Mouse (Mus musculus): ENCODE results near the gene Zscan29.

The Zscan29 gene

GRCm38 (mm10) chr2:121170980-121171742 is at the start of gene Zscan29:
Gene Zscan29 (minus strand): TSS chr2:121171125.
- Histone ChIP-seq H3K36me3 (ENCODE audit: insufficient read depth, low read length) (peaks cover 42% of the 10 kb centered on the region), H3K9me3 (ENCODE audit: low read length) (no peaks in the 10 kb centered on the region), H3K27me3 (ENCODE audit: insufficient read depth, low read length) (peaks cover 16% of the 10 kb centered on the region), H3K4me1 (replicated peaks; ENCODE audit: low read depth, low read length) (peaks cover 18% of the 10 kb centered on the region), H3K4me3 (replicated peaks; ENCODE audit: low read length) (peak within 1 kb of the TSS; percentile 95)
- TF ChIP-seq POU5F1 (IDR thresholded peaks at IDR 0.05; ENCODE audit: borderline replicate concordance, low read length) = no peak

DNA sequence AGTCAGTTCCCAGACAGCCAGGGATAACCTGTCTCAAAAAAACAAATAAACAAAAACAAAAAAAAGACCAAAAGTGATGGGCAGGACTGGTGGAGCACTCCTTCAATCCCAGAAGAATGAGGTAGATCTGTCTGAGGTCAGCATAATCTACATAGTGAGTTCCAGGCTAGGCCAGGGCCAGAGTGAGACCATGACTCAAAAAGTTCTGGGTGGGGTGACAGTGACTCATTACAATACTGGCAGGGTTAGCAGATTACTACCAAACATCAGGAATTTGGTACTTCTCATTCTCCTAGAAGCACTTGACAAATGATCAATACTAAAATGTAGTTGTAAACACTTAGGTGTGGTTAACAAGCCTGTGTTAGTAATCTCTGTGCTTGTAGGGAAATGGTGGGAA is 49.1 kb upstream of the Zscan29 start:
- TF ChIP-seq POU5F1 (IDR thresholded peaks at IDR 0.05; ENCODE audit: borderline replicate concordance, low read length) = no peak
- no peak for TF ChIP-seq NANOG (IDR thresholded peaks at IDR 0.05; ENCODE audit: borderline replicate concordance, low read length)
- TF ChIP-seq CTCF (conservative IDR thresholded peaks at IDR 0.05; ENCODE audit: low read length) = no peak
- H3K9me3 ChIP-seq (ENCODE audit: low read length) = no peaks in the 10 kb centered on the region
- H3K36me3 ChIP-seq (ENCODE audit: insufficient read depth, low read length) = peaks cover 69% of the 10 kb centered on the region
- H3K27me3 ChIP-seq (ENCODE audit: insufficient read depth, low read length) = no peaks in the 10 kb centered on the region
- H3K4me1 ChIP-seq (replicated peaks; ENCODE audit: low read depth, low read length) = peaks cover 42% of the 10 kb centered on the region
- no peak overlapping the region for H3K4me3 ChIP-seq (replicated peaks; ENCODE audit: low read length)

DNA sequence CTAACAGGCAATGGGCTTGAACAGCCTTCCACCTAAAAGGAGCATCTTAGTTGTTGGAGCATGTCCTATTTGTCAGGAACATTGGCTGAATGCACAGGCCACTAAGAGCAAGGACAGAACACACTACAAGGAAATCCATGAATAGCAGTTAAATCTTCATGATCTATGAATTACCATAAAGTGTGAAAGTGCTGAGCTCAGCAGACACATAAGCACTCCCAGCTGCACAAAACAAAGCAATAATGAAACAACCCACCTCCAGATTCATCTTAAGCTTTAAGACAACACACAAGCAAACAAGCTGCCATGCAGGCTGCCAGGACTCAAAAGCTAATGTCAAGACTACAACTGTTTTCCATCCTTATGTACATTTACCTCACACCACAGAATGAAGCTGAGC is 48.3 kb upstream of the Zscan29 start:
- TF ChIP-seq POU5F1 (IDR thresholded peaks at IDR 0.05; ENCODE audit: borderline replicate concordance, low read length) (no peak), NANOG (IDR thresholded peaks at IDR 0.05; ENCODE audit: borderline replicate concordance, low read length) (no peak), CTCF (conservative IDR thresholded peaks at IDR 0.05; ENCODE audit: low read length) (no peak)

GRCm38 (mm10) chr2:121214491-121214890 is 43.6 kb upstream of the Zscan29 start:
- Histone ChIP-seq H3K4me1 (replicated peaks; ENCODE audit: low read depth, low read length) (peaks cover 27% of the 10 kb centered on the region), H3K9me3 (ENCODE audit: low read length) (no peaks in the 10 kb centered on the region)
- TF ChIP-seq POU5F1 (IDR thresholded peaks at IDR 0.05; ENCODE audit: borderline replicate concordance, low read length) (no peak), NANOG (IDR thresholded peaks at IDR 0.05; ENCODE audit: borderline replicate concordance, low read length) (no peak), CTCF (conservative IDR thresholded peaks at IDR 0.05; ENCODE audit: low read length) (no peak)

More for the DNA sequence above, 48.3 kb upstream of the Zscan29 start:
- peaks cover 42% of the 10 kb centered on the region for H3K4me1 ChIP-seq (replicated peaks; ENCODE audit: low read depth, low read length)
- H3K36me3 ChIP-seq (ENCODE audit: insufficient read depth, low read length) = peaks cover 74% of the 10 kb centered on the region
- no peaks in the 10 kb centered on the region for H3K27me3 ChIP-seq (ENCODE audit: insufficient read depth, low read length)
- no peaks in the 10 kb centered on the region for H3K9me3 ChIP-seq (ENCODE audit: low read length)
- H3K4me3 ChIP-seq (replicated peaks; ENCODE audit: low read length) = no peak overlapping the region

DNA sequence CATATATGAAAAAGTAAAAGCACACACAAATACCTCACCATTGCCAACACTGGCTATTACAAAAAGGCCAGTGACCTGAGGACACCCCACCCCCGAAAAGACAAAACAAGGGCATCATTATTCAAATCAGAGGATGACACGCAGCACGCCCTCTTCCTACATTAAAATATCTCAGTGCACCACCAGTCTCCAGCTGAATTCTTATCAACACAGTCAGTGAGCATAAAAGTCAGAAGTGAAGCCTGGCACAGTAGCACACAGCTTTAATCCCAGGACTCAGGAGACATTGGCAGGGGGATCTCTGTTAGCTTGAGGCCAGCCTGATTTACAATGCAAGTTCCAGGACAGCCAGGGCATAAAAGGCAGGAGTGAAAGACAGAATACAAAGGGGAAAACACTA is 35.6 kb upstream of the Zscan29 start:
- no peaks in the 10 kb centered on the region for H3K27me3 ChIP-seq (ENCODE audit: insufficient read depth, low read length)
- no peaks in the 10 kb centered on the region for H3K9me3 ChIP-seq (ENCODE audit: low read length)
- no peak overlapping the region for H3K4me3 ChIP-seq (replicated peaks; ENCODE audit: low read length)
- H3K36me3 ChIP-seq (ENCODE audit: insufficient read depth, low read length) = peaks cover 99% of the 10 kb centered on the region
- peaks cover 6% of the 10 kb centered on the region for H3K4me1 ChIP-seq (replicated peaks; ENCODE audit: low read depth, low read length)
- TF ChIP-seq POU5F1 (IDR thresholded peaks at IDR 0.05; ENCODE audit: borderline replicate concordance, low read length) (no peak), CTCF (conservative IDR thresholded peaks at IDR 0.05; ENCODE audit: low read length) (no peak), NANOG (IDR thresholded peaks at IDR 0.05; ENCODE audit: borderline replicate concordance, low read length) (no peak)

More at GRCm38 (mm10) chr2:121214491-121214890, 43.6 kb upstream of the Zscan29 start:
- H3K36me3 ChIP-seq (ENCODE audit: insufficient read depth, low read length) = peaks cover 78% of the 10 kb centered on the region
- H3K4me3 ChIP-seq (replicated peaks; ENCODE audit: low read length) = no peak overlapping the region
- no peaks in the 10 kb centered on the region for H3K27me3 ChIP-seq (ENCODE audit: insufficient read depth, low read length)

- Histone ChIP-seq H3K9me3 (ENCODE audit: low read length) (no peaks in the 10 kb centered on the region), H3K27me3 (ENCODE audit: insufficient read depth, low read length) (no peaks in the 10 kb centered on the region), H3K4me3 (replicated peaks; ENCODE audit: low read length) (no peak overlapping the region), H3K4me1 (replicated peaks; ENCODE audit: low read depth, low read length) (peaks cover 6% of the 10 kb centered on the region), H3K36me3 (ENCODE audit: insufficient read depth, low read length) (peaks cover 100% of the 10 kb centered on the region)
- TF ChIP-seq NANOG (IDR thresholded peaks at IDR 0.05; ENCODE audit: borderline replicate concordance, low read length) (no peak), POU5F1 (IDR thresholded peaks at IDR 0.05; ENCODE audit: borderline replicate concordance, low read length) (no peak), CTCF (conservative IDR thresholded peaks at IDR 0.05; ENCODE audit: low read length) (no peak)
Measured at GRCm38 (mm10) chr2:121204276-121204675, 33.4 kb upstream of the Zscan29 start.

DNA sequence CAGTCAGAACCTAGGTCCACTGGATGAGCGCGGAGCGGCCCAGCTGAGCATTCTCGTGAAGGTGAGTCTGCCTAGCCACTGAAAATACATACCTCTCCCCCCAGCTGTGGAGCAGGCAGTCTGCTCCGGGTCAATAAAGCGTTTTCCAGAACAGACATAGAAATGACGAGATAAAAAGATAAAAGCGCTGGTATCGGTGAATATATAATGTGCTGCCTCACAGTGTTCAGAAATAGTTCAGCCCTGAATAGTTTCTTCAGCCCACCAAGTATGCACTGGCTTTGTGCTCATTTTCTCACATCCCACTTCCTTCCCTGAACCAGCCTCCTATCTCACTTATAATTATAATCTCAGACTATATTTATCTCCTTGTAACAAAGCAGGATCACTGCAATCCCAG is 24.5 kb upstream of the Zscan29 start:
- H3K9me3 ChIP-seq (ENCODE audit: low read length) = no peaks in the 10 kb centered on the region
- TF ChIP-seq CTCF (conservative IDR thresholded peaks at IDR 0.05; ENCODE audit: low read length) = no peak
- no peak for TF ChIP-seq POU5F1 (IDR thresholded peaks at IDR 0.05; ENCODE audit: borderline replicate concordance, low read length)
- no peak for TF ChIP-seq NANOG (IDR thresholded peaks at IDR 0.05; ENCODE audit: borderline replicate concordance, low read length)
- no peaks in the 10 kb centered on the region for H3K4me1 ChIP-seq (replicated peaks; ENCODE audit: low read depth, low read length)
- no peak overlapping the region for H3K4me3 ChIP-seq (replicated peaks; ENCODE audit: low read length)
- peaks cover 99% of the 10 kb centered on the region for H3K36me3 ChIP-seq (ENCODE audit: insufficient read depth, low read length)
- no peaks in the 10 kb centered on the region for H3K27me3 ChIP-seq (ENCODE audit: insufficient read depth, low read length)

DNA sequence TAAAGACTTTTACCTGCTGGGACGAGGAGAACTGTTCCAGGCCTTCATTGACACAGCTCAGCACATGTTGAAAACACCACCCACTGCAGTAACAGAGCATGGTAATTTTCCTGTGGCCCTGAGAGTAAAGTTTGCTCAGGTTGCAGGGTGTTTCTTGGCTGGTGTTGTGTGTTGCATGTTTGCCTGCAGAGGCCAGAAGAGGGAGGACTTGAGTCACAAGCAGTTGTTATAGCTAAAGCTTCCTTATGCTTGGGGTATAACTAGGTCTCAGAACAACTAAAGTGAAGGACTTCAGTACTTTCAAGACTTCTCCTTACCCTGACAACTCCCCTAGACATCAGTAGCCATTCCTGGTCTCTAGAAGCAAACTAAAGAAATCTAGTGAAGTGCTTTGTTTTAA is 17.6 kb upstream of the Zscan29 start:
- Histone ChIP-seq H3K27me3 (ENCODE audit: insufficient read depth, low read length) (no peaks in the 10 kb centered on the region), H3K4me3 (replicated peaks; ENCODE audit: low read length) (no peak overlapping the region), H3K36me3 (ENCODE audit: insufficient read depth, low read length) (peaks cover 92% of the 10 kb centered on the region), H3K4me1 (replicated peaks; ENCODE audit: low read depth, low read length) (no peaks in the 10 kb centered on the region), H3K9me3 (ENCODE audit: low read length) (no peaks in the 10 kb centered on the region)
- TF ChIP-seq NANOG (IDR thresholded peaks at IDR 0.05; ENCODE audit: borderline replicate concordance, low read length) (no peak), POU5F1 (IDR thresholded peaks at IDR 0.05; ENCODE audit: borderline replicate concordance, low read length) (no peak), CTCF (conservative IDR thresholded peaks at IDR 0.05; ENCODE audit: low read length) (no peak)

DNA sequence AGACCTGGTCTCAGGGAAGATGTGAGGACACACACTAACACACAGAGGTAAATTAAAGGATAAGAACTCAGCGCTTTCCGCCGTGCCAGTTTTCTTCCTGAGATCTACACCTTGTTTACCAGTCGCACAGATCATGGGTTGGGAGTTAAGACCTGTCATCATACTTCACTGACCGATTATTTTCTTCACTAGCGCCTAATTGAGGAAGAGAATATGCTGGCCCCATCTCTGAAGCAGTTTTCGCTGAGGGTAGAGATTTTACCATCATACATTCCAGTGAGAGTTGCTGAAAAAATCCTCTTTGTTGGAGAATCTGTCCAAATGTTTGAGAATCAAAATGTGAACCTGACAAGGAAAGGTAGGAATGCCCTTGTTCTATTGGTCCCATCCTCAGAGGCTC is 13.2 kb upstream of the Zscan29 start:
- Histone ChIP-seq H3K27me3 (ENCODE audit: insufficient read depth, low read length) (no peaks in the 10 kb centered on the region), H3K4me3 (replicated peaks; ENCODE audit: low read length) (no peak overlapping the region), H3K36me3 (ENCODE audit: insufficient read depth, low read length) (peaks cover 78% of the 10 kb centered on the region), H3K9me3 (ENCODE audit: low read length) (no peaks in the 10 kb centered on the region), H3K4me1 (replicated peaks; ENCODE audit: low read depth, low read length) (no peaks in the 10 kb centered on the region)
- no peak for TF ChIP-seq CTCF (conservative IDR thresholded peaks at IDR 0.05; ENCODE audit: low read length)
- no peak for TF ChIP-seq NANOG (IDR thresholded peaks at IDR 0.05; ENCODE audit: borderline replicate concordance, low read length)
- TF ChIP-seq POU5F1 (IDR thresholded peaks at IDR 0.05; ENCODE audit: borderline replicate concordance, low read length) = no peak
